Mouse (Mus musculus): ENCODE data around the gene Tmem178b. TPM values are rescaled to one million over a fixed set of nuclear protein-coding genes. Genes with fewer than 3 reads are reported as not detected.

Tmem178b gene
- polyA plus RNA-seq, 1 experiment from 2014 or later, result 48.9 TPM

- no peaks in the 10 kb centered on the region for H3K27me3 ChIP-seq (ENCODE audit: control insufficient read depth, insufficient read depth, low read length)
- H3K4me2 ChIP-seq (ENCODE audit: low read depth, low read length), result no peak overlapping the region
- H3K36me3 ChIP-seq (ENCODE audit: control insufficient read depth, insufficient read depth, low read length), result no peaks in the 10 kb centered on the region
- H3K27ac ChIP-seq (ENCODE audit: low read depth, low read length), result no peak overlapping the region
- peaks cover 14% of the 10 kb centered on the region for H3K4me1 ChIP-seq (ENCODE audit: control insufficient read depth, insufficient read depth, low read length)
- H3K9me3 ChIP-seq (ENCODE audit: control insufficient read depth, low read length), result no peaks in the 10 kb centered on the region
- H3K9ac ChIP-seq (replicated peaks; ENCODE audit: low read depth, low read length), result no peak overlapping the region
- no peak for ATAC-seq (ENCODE audit: low read depth)
- H3K4me3 ChIP-seq (ENCODE audit: low read depth, low read length), result no peak overlapping the region
- 85% methylated on average over 6 of the region's 6 CpGs for WGBS
Measured at GRCm38 (mm10) chr6:40133436-40133835, 260.4 kb downstream of the Tmem178b start.

GRCm38 (mm10) chr6:40135716-40136115 is 262.6 kb downstream of the Tmem178b start:
- H3K36me3 ChIP-seq (ENCODE audit: control insufficient read depth, insufficient read depth, low read length), result no peaks in the 10 kb centered on the region
- H3K9ac ChIP-seq (replicated peaks; ENCODE audit: low read depth, low read length), result no peak overlapping the region
- H3K4me2 ChIP-seq (ENCODE audit: low read depth, low read length), result no peak overlapping the region
- ATAC-seq (ENCODE audit: low read depth), result no peak
- no peaks in the 10 kb centered on the region for H3K9me3 ChIP-seq (ENCODE audit: control insufficient read depth, low read length)
- peaks cover 15% of the 10 kb centered on the region for H3K4me1 ChIP-seq (ENCODE audit: control insufficient read depth, insufficient read depth, low read length)
- H3K4me3 ChIP-seq (ENCODE audit: low read depth, low read length), result no peak overlapping the region
- 84% methylated on average over 6 of the region's 6 CpGs for WGBS
- H3K27ac ChIP-seq (ENCODE audit: low read depth, low read length), result no peak overlapping the region
- no peaks in the 10 kb centered on the region for H3K27me3 ChIP-seq (ENCODE audit: control insufficient read depth, insufficient read depth, low read length)

GRCm38 (mm10) chr6:40137346-40137745 is 264.3 kb downstream of the Tmem178b start:
- Histone ChIP-seq H3K27me3 (ENCODE audit: control insufficient read depth, insufficient read depth, low read length) (no peaks in the 10 kb centered on the region), H3K9me3 (ENCODE audit: control insufficient read depth, low read length) (no peaks in the 10 kb centered on the region), H3K4me1 (ENCODE audit: control insufficient read depth, insufficient read depth, low read length) (peaks cover 15% of the 10 kb centered on the region), H3K9ac (replicated peaks; ENCODE audit: low read depth, low read length) (no peak overlapping the region), H3K36me3 (ENCODE audit: control insufficient read depth, insufficient read depth, low read length) (no peaks in the 10 kb centered on the region), H3K4me3 (ENCODE audit: low read depth, low read length) (no peak overlapping the region), H3K27ac (ENCODE audit: low read depth, low read length) (peak overlapping the region; percentile 10), H3K4me2 (ENCODE audit: low read depth, low read length) (no peak overlapping the region)
- peak; percentile 29; the same call in 1 of the 2 replicates for ATAC-seq (ENCODE audit: low read depth)
- 20% methylated on average over 6 of the region's 6 CpGs for WGBS

GRCm38 (mm10) chr6:40137831-40138520 is 264.9 kb downstream of the Tmem178b start:
- H3K27me3 ChIP-seq (ENCODE audit: control insufficient read depth, insufficient read depth, low read length), result no peaks in the 10 kb centered on the region
- no peaks in the 10 kb centered on the region for H3K36me3 ChIP-seq (ENCODE audit: control insufficient read depth, insufficient read depth, low read length)
- no peak overlapping the region for H3K4me2 ChIP-seq (ENCODE audit: low read depth, low read length)
- H3K4me3 ChIP-seq (ENCODE audit: low read depth, low read length), result no peak overlapping the region
- H3K4me1 ChIP-seq (ENCODE audit: control insufficient read depth, insufficient read depth, low read length), result peaks cover 18% of the 10 kb centered on the region
- H3K9ac ChIP-seq (replicated peaks; ENCODE audit: low read depth, low read length), result no peak overlapping the region
- 38% methylated on average over 7 of the region's 7 CpGs for WGBS
- peak overlapping the region; percentile 3; the same call in 1 of the 2 replicates for H3K27ac ChIP-seq (ENCODE audit: low read depth, low read length)
- no peaks in the 10 kb centered on the region for H3K9me3 ChIP-seq (ENCODE audit: control insufficient read depth, low read length)
- peak; percentile 73 for ATAC-seq (ENCODE audit: low read depth)

- Histone ChIP-seq H3K36me3 (ENCODE audit: control insufficient read depth, insufficient read depth, low read length) (no peaks in the 10 kb centered on the region), H3K27ac (ENCODE audit: low read depth, low read length) (no peak overlapping the region), H3K4me1 (ENCODE audit: control insufficient read depth, insufficient read depth, low read length) (peaks cover 11% of the 10 kb centered on the region), H3K27me3 (ENCODE audit: control insufficient read depth, insufficient read depth, low read length) (no peaks in the 10 kb centered on the region), H3K9me3 (ENCODE audit: control insufficient read depth, low read length) (no peaks in the 10 kb centered on the region), H3K4me2 (ENCODE audit: low read depth, low read length) (no peak overlapping the region), H3K9ac (replicated peaks; ENCODE audit: low read depth, low read length) (no peak overlapping the region), H3K4me3 (ENCODE audit: low read depth, low read length) (no peak overlapping the region)
- WGBS, result 10% methylated on average over 5 of the region's 5 CpGs
- ATAC-seq (ENCODE audit: low read depth), result peak; percentile 72
Measured at GRCm38 (mm10) chr6:40142582-40142981, 269.5 kb downstream of the Tmem178b start.

- peaks cover 3% of the 10 kb centered on the region; the same call in 1 of the 2 replicates for H3K4me1 ChIP-seq (ENCODE audit: control insufficient read depth, insufficient read depth, low read length)
- no peaks in the 10 kb centered on the region for H3K36me3 ChIP-seq (ENCODE audit: control insufficient read depth, insufficient read depth, low read length)
- H3K27me3 ChIP-seq (ENCODE audit: control insufficient read depth, insufficient read depth, low read length), result no peaks in the 10 kb centered on the region
- 69% methylated on average over 9 of the region's 9 CpGs for WGBS
- no peak overlapping the region for H3K9ac ChIP-seq (replicated peaks; ENCODE audit: low read depth, low read length)
- no peak overlapping the region for H3K4me3 ChIP-seq (ENCODE audit: low read depth, low read length)
- H3K4me2 ChIP-seq (ENCODE audit: low read depth, low read length), result no peak overlapping the region
- no peak overlapping the region for H3K27ac ChIP-seq (ENCODE audit: low read depth, low read length)
- H3K9me3 ChIP-seq (ENCODE audit: control insufficient read depth, low read length), result no peaks in the 10 kb centered on the region
- ATAC-seq (ENCODE audit: low read depth), result no peak
Measured at GRCm38 (mm10) chr6:40144371-40144770, 271.3 kb downstream of the Tmem178b start.

- WGBS, result 100% methylated on average over 3 of the region's 3 CpGs
- no peak for ATAC-seq (ENCODE audit: low read depth)
Measured at GRCm38 (mm10) chr6:40145601-40146000, 272.5 kb downstream of the Tmem178b start.

GRCm38 (mm10) chr6:40152241-40152640 is 279.2 kb downstream of the Tmem178b start:
- ATAC-seq (ENCODE audit: low read depth), result no peak
- Histone ChIP-seq H3K27ac (ENCODE audit: low read depth, low read length) (no peak overlapping the region), H3K9ac (replicated peaks; ENCODE audit: low read depth, low read length) (no peak overlapping the region), H3K27me3 (ENCODE audit: control insufficient read depth, insufficient read depth, low read length) (no peaks in the 10 kb centered on the region), H3K36me3 (ENCODE audit: control insufficient read depth, insufficient read depth, low read length) (no peaks in the 10 kb centered on the region), H3K4me3 (ENCODE audit: low read depth, low read length) (no peak overlapping the region), H3K4me1 (ENCODE audit: control insufficient read depth, insufficient read depth, low read length) (no peaks in the 10 kb centered on the region), H3K9me3 (ENCODE audit: control insufficient read depth, low read length) (no peaks in the 10 kb centered on the region), H3K4me2 (ENCODE audit: low read depth, low read length) (no peak overlapping the region)
- WGBS, result 93% methylated on average over 8 of the region's 8 CpGs

More at GRCm38 (mm10) chr6:40145601-40146000, 272.5 kb downstream of the Tmem178b start:
- Histone ChIP-seq H3K9me3 (ENCODE audit: control insufficient read depth, low read length) (no peaks in the 10 kb centered on the region), H3K36me3 (ENCODE audit: control insufficient read depth, insufficient read depth, low read length) (no peaks in the 10 kb centered on the region), H3K27me3 (ENCODE audit: control insufficient read depth, insufficient read depth, low read length) (no peaks in the 10 kb centered on the region), H3K4me3 (ENCODE audit: low read depth, low read length) (no peak overlapping the region), H3K4me1 (ENCODE audit: control insufficient read depth, insufficient read depth, low read length) (peaks cover 3% of the 10 kb centered on the region; the same call in 1 of the 2 replicates), H3K9ac (replicated peaks; ENCODE audit: low read depth, low read length) (no peak overlapping the region), H3K27ac (ENCODE audit: low read depth, low read length) (no peak overlapping the region), H3K4me2 (ENCODE audit: low read depth, low read length) (no peak overlapping the region)

GRCm38 (mm10) chr6:40161381-40161780 is 288.3 kb downstream of the Tmem178b start:
- Histone ChIP-seq H3K4me1 (ENCODE audit: control insufficient read depth, insufficient read depth, low read length) (no peaks in the 10 kb centered on the region), H3K27me3 (ENCODE audit: control insufficient read depth, insufficient read depth, low read length) (no peaks in the 10 kb centered on the region), H3K4me3 (ENCODE audit: low read depth, low read length) (no peak overlapping the region), H3K36me3 (ENCODE audit: control insufficient read depth, insufficient read depth, low read length) (no peaks in the 10 kb centered on the region), H3K27ac (ENCODE audit: low read depth, low read length) (no peak overlapping the region), H3K9ac (replicated peaks; ENCODE audit: low read depth, low read length) (no peak overlapping the region), H3K9me3 (ENCODE audit: control insufficient read depth, low read length) (no peaks in the 10 kb centered on the region), H3K4me2 (ENCODE audit: low read depth, low read length) (no peak overlapping the region)
- 78% methylated on average over 5 of the region's 5 CpGs for WGBS
- no peak for ATAC-seq (ENCODE audit: low read depth)

Data from neural tube, embryonic 14.5 days (tissue).